Mouse (Mus musculus): ENCODE results near the gene Wfs1.

The Wfs1 gene

DNA sequence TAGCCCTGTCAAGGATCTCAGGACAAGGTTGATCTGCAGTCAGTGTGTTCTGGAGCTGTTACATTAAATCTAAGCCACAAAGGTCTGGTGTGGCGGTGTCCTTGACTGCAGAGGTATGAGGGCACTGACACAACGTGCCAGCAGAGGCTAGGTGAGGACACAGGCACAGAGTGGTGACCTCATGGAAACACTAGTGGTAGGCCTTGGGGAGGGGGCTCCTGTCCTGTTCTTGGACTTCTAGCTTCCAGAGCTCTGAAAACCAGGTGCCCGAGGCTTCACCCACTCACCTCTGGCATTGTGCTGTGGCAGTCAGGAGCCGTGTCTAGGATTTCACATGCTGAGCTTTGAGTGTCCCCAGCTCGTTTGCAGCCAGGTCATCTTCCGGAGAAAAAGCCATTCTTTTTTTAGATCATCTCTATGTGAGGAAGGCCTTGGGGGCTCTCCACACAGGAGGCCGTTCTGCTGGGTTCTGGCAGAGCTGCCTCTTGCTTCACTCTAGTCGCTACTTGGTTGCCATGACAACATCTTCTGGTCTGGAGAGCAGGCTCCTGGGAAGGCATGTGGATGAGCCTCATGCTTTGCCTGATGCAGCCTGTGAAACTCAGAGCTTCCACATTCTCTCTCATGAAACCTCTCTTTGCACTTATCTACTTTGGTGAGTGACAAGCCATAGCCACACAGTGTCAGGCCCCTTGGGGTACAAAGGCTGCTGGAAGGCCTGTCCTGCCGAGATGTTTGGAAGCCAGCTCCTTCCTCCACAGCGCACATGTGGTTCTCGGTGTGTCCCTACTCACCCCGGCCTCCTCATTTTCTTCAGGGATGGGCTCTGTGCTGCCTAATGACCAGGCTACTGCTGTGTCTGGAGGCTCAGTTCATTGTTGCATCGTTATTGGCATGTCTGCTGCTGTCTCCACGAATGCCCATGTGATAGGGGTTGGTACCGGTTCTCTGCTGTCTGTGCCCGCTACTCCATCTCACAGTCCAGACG lies 53.2 kb downstream of the Wfs1 start:
- DNase-seq (ENCODE audit: extremely low read depth, low read depth, low spot score) = no peak

DNA sequence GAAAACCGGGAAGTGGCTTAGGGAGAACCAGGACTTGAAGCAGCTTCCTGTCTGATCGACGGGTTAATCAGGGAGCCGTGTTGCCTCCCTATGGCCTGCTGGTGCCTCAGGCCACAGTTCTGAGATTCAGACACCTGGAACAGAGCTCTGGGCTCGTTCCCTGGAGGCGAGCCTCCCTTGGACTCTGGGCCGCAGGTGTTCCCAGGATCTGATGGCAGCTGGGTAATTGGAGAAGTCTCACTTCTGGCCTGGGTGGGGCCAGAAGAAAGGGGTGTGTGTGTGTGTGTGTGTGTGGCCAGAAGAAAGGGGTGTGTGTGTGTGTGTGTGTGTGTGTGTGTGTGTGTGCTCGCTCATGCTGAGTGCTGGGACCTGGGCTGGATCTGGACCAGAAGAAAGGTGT lies 55.6 kb downstream of the Wfs1 start:
- DNase-seq (ENCODE audit: extremely low read depth, low read depth, low spot score) = no peak

DNA sequence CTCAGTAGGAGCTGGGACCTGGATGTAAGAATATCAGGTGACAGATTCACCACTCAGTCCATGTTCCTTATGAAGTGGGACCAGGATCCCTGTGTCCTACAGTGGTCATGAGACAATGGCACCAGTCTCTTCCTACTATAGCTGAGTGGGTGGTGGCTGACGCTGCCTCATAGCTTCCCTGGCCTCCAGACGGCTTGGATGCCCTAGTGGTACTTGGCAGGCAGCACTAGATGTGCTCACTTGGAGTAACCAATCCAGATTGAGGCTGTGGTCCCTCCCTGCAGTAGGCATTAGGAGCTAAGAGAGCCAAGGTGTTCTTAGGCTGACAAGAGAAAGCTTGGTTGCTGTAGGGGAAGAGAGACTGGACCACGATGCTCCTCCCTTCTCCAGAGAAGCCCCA lies 59.6 kb downstream of the Wfs1 start:
- no peak for DNase-seq (ENCODE audit: extremely low read depth, low read depth, low spot score)

DNA sequence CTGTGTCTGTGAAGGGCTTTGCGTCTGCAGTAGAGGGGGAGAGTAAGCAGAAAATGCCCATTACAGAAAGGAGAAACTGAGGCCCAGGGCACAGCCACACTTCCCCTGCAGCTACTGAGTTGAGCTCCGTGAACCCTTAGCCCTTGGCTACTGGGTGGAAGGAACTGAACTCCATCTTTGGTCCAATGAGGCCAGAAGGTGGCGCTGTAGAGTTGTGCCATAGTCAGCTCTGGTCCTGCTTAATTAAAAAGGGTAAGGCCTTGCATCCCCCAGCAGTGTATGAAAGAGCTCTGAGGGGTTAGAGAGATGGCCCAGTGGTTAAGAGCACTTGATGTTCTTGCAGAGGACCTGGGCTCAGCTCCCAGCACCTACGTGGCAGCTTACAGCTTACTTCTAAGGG lies 60.3 kb downstream of the Wfs1 start:
- DNase-seq (ENCODE audit: extremely low read depth, low read depth, low spot score) = no peak

DNA sequence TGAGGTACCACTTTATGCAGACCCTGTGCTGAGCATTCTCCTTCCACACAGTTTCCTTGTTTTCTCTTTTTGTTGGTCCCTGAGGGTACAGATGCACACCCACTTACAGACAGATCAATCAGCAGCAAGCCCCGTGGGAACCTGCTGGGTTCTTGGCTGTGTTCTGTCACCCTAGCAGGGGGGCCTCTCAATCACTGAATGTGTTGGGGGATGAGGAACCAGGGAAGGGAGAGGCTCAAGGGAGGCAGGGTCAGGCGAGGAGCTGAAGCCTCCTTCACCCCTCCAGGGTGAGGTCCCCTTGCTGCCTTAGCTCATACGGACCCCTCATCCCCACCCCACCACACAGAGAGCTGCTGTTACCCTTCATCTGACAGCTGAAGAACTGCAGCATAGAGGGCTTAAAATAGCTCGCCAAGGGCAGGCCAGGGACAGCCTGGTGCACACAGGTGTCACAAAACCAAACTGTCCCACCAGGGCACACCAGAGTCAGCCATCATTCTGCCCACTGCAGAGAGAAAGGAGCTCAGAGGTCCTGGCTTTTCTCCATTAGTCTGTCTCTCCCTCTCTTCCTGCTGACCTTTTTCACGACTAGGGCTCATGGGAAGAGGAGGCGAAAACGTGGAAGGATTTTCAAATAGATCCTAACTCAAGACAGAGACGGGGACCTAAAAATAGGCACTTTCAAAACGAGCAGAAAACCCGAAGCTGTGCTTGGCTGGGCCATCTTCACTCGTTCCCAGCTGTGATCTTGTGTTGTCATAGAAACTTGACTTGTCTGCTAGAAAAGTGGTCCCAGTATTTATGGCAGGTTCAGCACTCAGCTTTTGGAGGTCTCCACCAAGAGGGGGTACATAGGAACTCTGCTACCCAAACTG lies 64.9 kb downstream of the Wfs1 start:
- no peak for DNase-seq (ENCODE audit: extremely low read depth, low read depth, low spot score)

DNA sequence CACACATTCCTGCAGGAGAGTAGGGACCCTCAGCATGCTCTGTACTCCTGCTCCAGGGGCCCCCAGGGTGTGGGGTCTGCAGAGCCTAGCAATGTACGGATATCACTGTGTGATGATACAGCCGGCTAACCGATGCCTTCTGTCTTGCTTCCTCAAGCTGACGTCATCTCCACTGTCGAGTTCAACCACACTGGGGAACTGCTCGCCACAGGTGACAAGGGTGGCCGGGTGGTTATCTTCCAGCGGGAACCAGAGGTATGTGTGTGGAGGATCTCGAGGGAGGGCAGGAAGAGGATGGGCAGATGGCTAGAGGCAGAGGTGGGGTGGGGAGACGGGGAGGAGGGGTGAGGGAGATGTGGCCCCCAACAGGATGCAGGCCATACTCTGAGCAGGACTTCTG lies 66.2 kb downstream of the Wfs1 start:
- no peak for DNase-seq (ENCODE audit: extremely low read depth, low read depth, low spot score)

DNA sequence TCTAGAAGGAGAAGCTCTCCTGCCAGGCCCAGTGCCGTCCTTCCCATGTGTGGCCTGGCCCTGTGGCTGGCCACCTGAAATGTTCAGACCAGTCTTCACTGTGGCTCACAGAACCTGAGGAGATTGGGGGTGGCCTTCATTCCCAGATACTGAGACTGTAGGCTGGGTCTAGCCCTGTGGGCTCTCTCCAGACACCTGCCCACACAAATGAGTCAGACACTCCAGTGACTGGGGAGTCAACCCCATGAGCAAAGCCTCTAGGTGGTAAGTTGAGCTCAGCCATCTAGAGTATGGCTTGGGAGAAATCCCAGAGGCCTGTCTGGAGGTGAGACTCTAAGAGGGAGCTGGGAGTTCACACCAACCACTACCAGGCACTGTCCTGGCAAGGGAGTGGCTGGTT lies 67.1 kb downstream of the Wfs1 start:
- no peak for DNase-seq (ENCODE audit: extremely low read depth, low read depth, low spot score)

DNA sequence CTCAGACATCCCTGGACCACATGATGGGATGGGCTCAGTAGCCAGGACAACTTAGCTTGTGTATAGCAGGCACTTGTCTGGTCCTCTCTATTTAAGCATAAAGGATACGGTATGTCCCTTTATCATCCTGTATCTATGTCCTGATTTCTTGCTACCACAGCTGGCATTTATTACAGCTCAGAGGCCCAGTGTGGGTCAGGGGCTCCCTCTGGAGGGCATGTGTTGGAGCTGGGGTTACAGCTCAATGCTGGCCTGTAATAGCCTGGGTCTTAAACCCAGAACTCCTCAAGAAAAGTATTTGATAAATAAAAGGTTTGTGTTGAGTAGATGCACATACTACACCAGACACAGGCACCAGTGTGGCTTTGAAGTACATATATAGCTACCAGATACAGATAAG lies 68.9 kb downstream of the Wfs1 start:
- no peak for DNase-seq (ENCODE audit: extremely low read depth, low read depth, low spot score)

DNA sequence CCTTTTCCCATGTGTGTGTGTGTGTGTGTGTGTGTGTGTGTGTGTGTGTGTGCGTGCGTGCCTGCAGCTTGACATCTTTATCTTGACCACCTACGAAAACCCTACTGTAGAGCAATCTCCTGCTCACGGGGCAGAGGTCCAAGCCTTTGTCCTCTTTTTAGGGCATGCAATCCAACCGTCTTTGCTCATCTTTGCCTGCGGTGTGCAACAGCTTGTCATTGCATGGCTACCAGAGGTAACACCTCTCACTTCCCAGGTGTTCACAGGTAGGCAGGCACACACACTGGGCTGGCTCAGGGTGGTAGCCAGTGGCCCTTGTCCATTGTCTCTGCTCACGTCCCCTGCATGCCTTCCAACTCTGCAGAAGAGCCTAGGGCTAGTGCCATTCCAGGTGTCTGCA lies 71.0 kb downstream of the Wfs1 start:
- peak; percentile 81 for DNase-seq (ENCODE audit: extremely low read depth, low read depth, low spot score)

DNA sequence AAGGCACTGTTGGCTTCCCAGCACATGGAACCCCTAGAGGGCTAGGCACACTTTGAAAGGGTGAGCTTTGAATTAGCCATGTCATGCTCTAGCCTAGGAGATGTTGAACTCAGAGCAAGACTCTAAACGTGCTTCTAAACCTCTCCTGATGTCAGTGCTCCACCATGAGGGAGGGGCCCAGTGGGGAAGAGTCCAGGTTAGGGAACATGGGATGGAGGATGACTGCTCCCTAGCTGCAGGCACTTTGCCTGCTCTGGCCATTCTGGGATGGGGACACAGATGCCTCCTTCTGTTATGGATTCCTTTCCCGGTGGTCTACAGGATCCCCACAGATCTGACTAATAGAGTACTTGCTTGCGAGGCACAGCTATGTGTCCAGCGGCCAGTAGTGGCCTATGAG lies 71.8 kb downstream of the Wfs1 start:
- DNase-seq (ENCODE audit: extremely low read depth, low read depth, low spot score) = no peak

DNA sequence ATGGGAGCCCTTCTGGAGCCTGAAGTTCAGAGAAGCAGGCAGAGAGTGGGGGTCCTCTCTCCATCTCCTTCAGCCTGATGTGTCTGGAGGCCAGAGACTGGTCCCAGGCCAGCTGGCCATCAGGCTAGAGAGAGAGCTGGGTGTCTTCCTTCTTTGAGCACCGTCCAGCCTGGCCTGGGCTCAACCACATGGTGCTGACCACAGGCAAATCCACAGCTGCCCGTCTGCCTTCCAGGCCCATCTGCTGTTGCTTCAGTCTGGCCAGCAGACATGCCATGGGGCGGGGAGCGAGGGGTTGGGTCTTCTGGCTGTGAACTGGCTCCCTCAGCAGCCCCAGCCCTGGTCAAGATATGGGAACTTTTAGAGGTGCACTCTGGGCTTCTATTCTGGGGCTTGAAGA lies 72.4 kb downstream of the Wfs1 start:
- DNase-seq (ENCODE audit: extremely low read depth, low read depth, low spot score) = no peak
